Mouse (Mus musculus): ENCODE results near the gene Ptprc. TPM values are rescaled to one million over a fixed set of nuclear protein-coding genes. Genes with fewer than 3 reads are reported as not detected.
A peak's percentile ranks its signal among the peaks of the same experiment; 100 is the strongest.

Gene Ptprc
- total and polyA plus RNA-seq, 2 experiments from 2014 or later, result 1.1 to 1.7 TPM

- H3K4me1 ChIP-seq (ENCODE audit: insufficient read depth), result no peaks in the 10 kb centered on the region
- no peak overlapping the region for H3K27ac ChIP-seq (ENCODE audit: low read depth, low read length)
- peak; percentile 48 for ATAC-seq
- no peaks in the 10 kb centered on the region for H3K9me3 ChIP-seq (ENCODE audit: low read length)
- no peak overlapping the region for H3K4me2 ChIP-seq (ENCODE audit: low read depth)
- H3K4me3 ChIP-seq (ENCODE audit: low read depth, low read length), result no peak overlapping the region
- peak; percentile 66 for TF ChIP-seq CTCF (IDR thresholded peaks at IDR 0.05; ENCODE audit: low read depth)
- no peak overlapping the region for H3K9ac ChIP-seq
- no peaks in the 10 kb centered on the region for H3K27me3 ChIP-seq (ENCODE audit: insufficient read depth, low read length)
- WGBS, result 38% methylated on average over 4 of the region's 4 CpGs
- no peaks in the 10 kb centered on the region for H3K36me3 ChIP-seq (ENCODE audit: insufficient read depth)
- DNase-seq, result peak; percentile 66
Observed at GRCm38 (mm10) chr1:138130145-138130544, 45.4 kb downstream of the Ptprc start.

GRCm38 (mm10) chr1:138126843-138127242 lies 48.7 kb downstream of the Ptprc start:
- H3K36me3 ChIP-seq (ENCODE audit: insufficient read depth), result no peaks in the 10 kb centered on the region
- no peak overlapping the region for H3K9ac ChIP-seq
- H3K4me3 ChIP-seq (ENCODE audit: low read depth, low read length), result no peak overlapping the region
- H3K4me2 ChIP-seq (ENCODE audit: low read depth), result no peak overlapping the region
- TF ChIP-seq CTCF (IDR thresholded peaks at IDR 0.05; ENCODE audit: low read depth), result no peak
- no peaks in the 10 kb centered on the region for H3K4me1 ChIP-seq (ENCODE audit: insufficient read depth)
- DNase-seq, result no peak
- H3K27me3 ChIP-seq (ENCODE audit: insufficient read depth, low read length), result no peaks in the 10 kb centered on the region
- peak; percentile 71 for ATAC-seq
- no peak overlapping the region for H3K27ac ChIP-seq (ENCODE audit: low read depth, low read length)
- no peaks in the 10 kb centered on the region for H3K9me3 ChIP-seq (ENCODE audit: low read length)
- WGBS, result 22% methylated on average over 8 of the region's 8 CpGs

GRCm38 (mm10) chr1:138125281-138125680 lies 50.2 kb downstream of the Ptprc start:
- H3K27me3 ChIP-seq (ENCODE audit: insufficient read depth, low read length), result no peaks in the 10 kb centered on the region
- no peak overlapping the region for H3K4me3 ChIP-seq (ENCODE audit: low read depth, low read length)
- ATAC-seq, result no peak
- H3K4me2 ChIP-seq (ENCODE audit: low read depth), result no peak overlapping the region
- no peak overlapping the region for H3K9ac ChIP-seq
- no peaks in the 10 kb centered on the region for H3K4me1 ChIP-seq (ENCODE audit: insufficient read depth)
- no peak overlapping the region for H3K27ac ChIP-seq (ENCODE audit: low read depth, low read length)
- 89% methylated on average over 1 of the region's 1 CpGs for WGBS
- no peaks in the 10 kb centered on the region for H3K9me3 ChIP-seq (ENCODE audit: low read length)
- TF ChIP-seq CTCF (IDR thresholded peaks at IDR 0.05; ENCODE audit: low read depth), result no peak
- H3K36me3 ChIP-seq (ENCODE audit: insufficient read depth), result no peaks in the 10 kb centered on the region
- DNase-seq, result no peak

GRCm38 (mm10) chr1:138123866-138124265 lies 51.6 kb downstream of the Ptprc start:
- Histone ChIP-seq H3K4me3 (ENCODE audit: low read depth, low read length) (no peak overlapping the region), H3K4me2 (ENCODE audit: low read depth) (no peak overlapping the region), H3K4me1 (ENCODE audit: insufficient read depth) (no peaks in the 10 kb centered on the region), H3K9me3 (ENCODE audit: low read length) (no peaks in the 10 kb centered on the region), H3K27me3 (ENCODE audit: insufficient read depth, low read length) (no peaks in the 10 kb centered on the region), H3K27ac (ENCODE audit: low read depth, low read length) (no peak overlapping the region), H3K9ac (no peak overlapping the region), H3K36me3 (ENCODE audit: insufficient read depth) (no peaks in the 10 kb centered on the region)
- TF ChIP-seq CTCF (IDR thresholded peaks at IDR 0.05; ENCODE audit: low read depth), result no peak
- DNase-seq (no peak), ATAC-seq (no peak)
- 45% methylated on average over 3 of the region's 3 CpGs for WGBS

DNA sequence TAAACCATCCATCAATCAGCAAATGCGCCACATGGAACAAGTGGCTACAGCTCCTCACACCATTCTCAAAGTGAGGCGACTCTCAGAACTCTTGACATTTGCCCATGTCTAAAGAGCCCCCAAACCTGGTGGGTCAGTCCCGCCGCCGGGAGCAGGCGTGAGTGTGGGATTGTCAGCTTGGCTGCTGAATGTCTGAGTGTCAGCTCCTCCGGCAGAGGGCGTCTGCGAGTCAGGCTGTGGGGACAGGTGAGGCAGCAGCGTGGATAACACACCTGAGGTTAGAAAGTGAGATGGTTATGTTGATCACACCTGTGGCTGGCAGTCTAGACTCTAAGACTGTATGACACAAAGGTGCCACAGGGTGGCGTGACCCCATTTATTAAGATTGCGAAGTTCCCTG lies 55.6 kb downstream of the Ptprc start:
- Histone ChIP-seq H3K4me3 (ENCODE audit: low read depth, low read length) (no peak overlapping the region), H3K9me3 (ENCODE audit: low read length) (no peaks in the 10 kb centered on the region), H3K4me1 (ENCODE audit: insufficient read depth) (no peaks in the 10 kb centered on the region), H3K27ac (ENCODE audit: low read depth, low read length) (no peak overlapping the region), H3K4me2 (ENCODE audit: low read depth) (no peak overlapping the region), H3K36me3 (ENCODE audit: insufficient read depth) (no peaks in the 10 kb centered on the region), H3K9ac (no peak overlapping the region), H3K27me3 (ENCODE audit: insufficient read depth, low read length) (no peaks in the 10 kb centered on the region)
- no peak for ATAC-seq
- WGBS, result 66% methylated on average over 12 of the region's 12 CpGs
- DNase-seq, result no peak
- peak; percentile 10; the same call in 1 of the 2 replicates for TF ChIP-seq CTCF (IDR thresholded peaks at IDR 0.05; ENCODE audit: low read depth)

DNA sequence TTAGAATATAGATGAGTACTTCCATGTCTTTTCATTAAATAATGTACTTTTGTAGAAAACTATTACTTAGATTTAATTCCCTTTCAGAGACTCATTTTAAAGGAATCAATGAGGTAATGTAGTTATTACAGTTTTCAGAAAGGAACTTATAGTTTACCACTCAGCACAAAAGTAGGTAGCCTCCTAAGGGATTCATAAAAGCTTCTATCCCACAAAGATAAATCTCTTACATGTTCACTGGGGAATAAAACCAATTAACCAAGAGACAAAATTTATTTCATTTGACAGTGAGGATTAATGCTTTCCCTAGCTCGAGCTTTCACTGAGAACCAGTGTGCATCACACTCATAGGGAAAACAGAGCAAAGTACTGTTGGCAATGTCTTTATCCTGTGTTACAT lies 82.3 kb downstream of the Ptprc start:
- ATAC-seq (no peak; the same call in 1 of the 2 replicates), DNase-seq (no peak)
- H3K27ac ChIP-seq (ENCODE audit: low read depth, low read length), result no peak overlapping the region
- H3K27me3 ChIP-seq (ENCODE audit: insufficient read depth, low read length), result no peaks in the 10 kb centered on the region
- no peak overlapping the region for H3K4me2 ChIP-seq (ENCODE audit: low read depth)
- H3K9ac ChIP-seq, result no peak overlapping the region
- H3K9me3 ChIP-seq (ENCODE audit: low read length), result no peaks in the 10 kb centered on the region
- H3K4me3 ChIP-seq (ENCODE audit: low read depth, low read length), result no peak overlapping the region
- H3K4me1 ChIP-seq (ENCODE audit: insufficient read depth), result no peaks in the 10 kb centered on the region
- WGBS, result 57% methylated on average over 1 of the region's 1 CpGs
- no peak for TF ChIP-seq CTCF (IDR thresholded peaks at IDR 0.05; ENCODE audit: low read depth)
- no peaks in the 10 kb centered on the region for H3K36me3 ChIP-seq (ENCODE audit: insufficient read depth)

DNA sequence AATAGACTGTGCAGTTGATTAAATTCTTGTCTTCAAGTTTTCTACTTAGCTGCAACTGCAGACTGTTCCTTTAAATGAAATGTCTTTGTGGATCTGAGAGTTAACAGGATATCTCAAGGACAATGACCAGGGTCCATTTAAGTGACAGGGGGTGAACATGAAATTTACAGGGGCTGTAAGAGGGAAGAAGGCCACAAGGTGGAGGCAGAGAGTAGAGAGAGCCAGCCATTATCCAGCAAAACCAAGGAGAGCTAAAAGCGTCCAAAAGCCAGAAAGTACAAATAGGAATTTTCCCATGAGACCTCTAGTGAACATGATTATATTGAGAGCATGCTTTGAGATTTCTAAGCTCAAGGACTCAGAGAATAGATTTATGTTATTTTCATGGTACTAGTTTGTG lies 89.7 kb downstream of the Ptprc start:
- WGBS, result 6% methylated on average over 1 of the region's 1 CpGs
- H3K27ac ChIP-seq (ENCODE audit: low read depth, low read length), result no peak overlapping the region
- no peaks in the 10 kb centered on the region for H3K9me3 ChIP-seq (ENCODE audit: low read length)
- DNase-seq (peak; percentile 59), ATAC-seq (peak; percentile 53)
- no peak overlapping the region for H3K9ac ChIP-seq
- H3K36me3 ChIP-seq (ENCODE audit: insufficient read depth), result no peaks in the 10 kb centered on the region
- H3K27me3 ChIP-seq (ENCODE audit: insufficient read depth, low read length), result no peaks in the 10 kb centered on the region
- H3K4me3 ChIP-seq (ENCODE audit: low read depth, low read length), result no peak overlapping the region
- no peaks in the 10 kb centered on the region for H3K4me1 ChIP-seq (ENCODE audit: insufficient read depth)
- peak; percentile 76 for TF ChIP-seq CTCF (IDR thresholded peaks at IDR 0.05; ENCODE audit: low read depth)
- no peak overlapping the region for H3K4me2 ChIP-seq (ENCODE audit: low read depth)

DNA sequence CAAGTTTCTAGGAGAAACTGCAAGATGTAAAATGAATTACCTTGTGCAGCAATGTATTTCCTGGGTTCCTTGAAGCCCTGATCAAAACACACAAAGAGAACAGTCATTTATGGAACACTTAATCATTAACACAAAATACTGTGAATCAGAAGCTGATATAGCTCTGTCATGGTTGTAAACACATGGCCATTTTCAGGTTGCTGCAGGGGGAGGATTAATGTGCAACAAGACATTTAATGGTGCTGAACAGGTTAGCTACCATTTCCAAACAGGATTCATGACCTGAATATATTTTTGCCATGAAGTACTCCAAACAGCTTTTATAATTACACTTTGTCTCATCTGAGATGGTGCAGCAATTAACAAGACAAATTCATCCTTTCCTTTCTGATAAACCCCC lies 91.8 kb downstream of the Ptprc start:
- no peak for DNase-seq
- H3K36me3 ChIP-seq (ENCODE audit: insufficient read depth), result no peaks in the 10 kb centered on the region
- no peak for TF ChIP-seq CTCF (IDR thresholded peaks at IDR 0.05; ENCODE audit: low read depth)
- H3K9ac ChIP-seq, result no peak overlapping the region
- H3K4me3 ChIP-seq (ENCODE audit: low read depth, low read length), result no peak overlapping the region
- no peaks in the 10 kb centered on the region for H3K9me3 ChIP-seq (ENCODE audit: low read length)
- no peak for ATAC-seq
- no peak overlapping the region for H3K27ac ChIP-seq (ENCODE audit: low read depth, low read length)
- no peaks in the 10 kb centered on the region for H3K27me3 ChIP-seq (ENCODE audit: insufficient read depth, low read length)
- H3K4me2 ChIP-seq (ENCODE audit: low read depth), result no peak overlapping the region
- no peaks in the 10 kb centered on the region for H3K4me1 ChIP-seq (ENCODE audit: insufficient read depth)
